Comparison of ENCODE assay signal across 18 mouse cellular contexts in genomic region chr11:72407574-72407973, GRCm38 (mm10). TPM values are rescaled to one million over a fixed set of nuclear protein-coding genes. Genes with fewer than 3 reads are reported as not detected.
A peak's percentile ranks its signal among the peaks of the same experiment; 100 is the strongest.
DNase-seq lines count a peak whose midpoint lies in the region; ATAC-seq lines count a peak whose summit lies in the region.
"Had no signal": no experiment of that assay in that cellular context is flagged by ENCODE, and none has a peak within 500 bp of the region (broad histone marks: within the 10 kb centered on the region; RNA-seq: fewer than 3 reads in every experiment).

No protein-coding gene starts in this region.

- H3K36me3 ChIP-seq in kidney, embryonic 16.5 days (ENCODE audit: insufficient read depth, low read length), result no peaks in the 10 kb centered on the region
- 0 out of 2 replicates have a peak, but pooled peaks cover 3% of the 10 kb centered on the region for H3K36me3 ChIP-seq in embryonic facial prominence, embryonic 10.5 days (replicated peaks)
- H3K36me3 ChIP-seq in heart, embryonic 15.5 days, result peaks cover 14% of the 10 kb centered on the region
- no peaks in the 10 kb centered on the region for H3K36me3 ChIP-seq in liver, embryonic 13.5 days
- no peaks in the 10 kb centered on the region for H3K36me3 ChIP-seq in hindbrain, embryonic 11.5 days (ENCODE audit: control insufficient read depth, insufficient read depth, low read length)
- no peaks in the 10 kb centered on the region for H3K36me3 ChIP-seq in hindbrain, embryonic 12.5 days
- H3K36me3 ChIP-seq: forebrain, embryonic 15.5 days had no signal

- no peak for DNase-seq in kidney, postnatal 14 days
- DNase-seq in embryonic facial prominence, embryonic 10.5 days (ENCODE audit: low spot score), result no peak
- DNase-seq in liver, embryonic 13.5 days, result no peak
- no peak for DNase-seq in hindbrain, embryonic 11.5 days (ENCODE audit: low spot score)
- no peak for DNase-seq in right cerebral cortex, postnatal 14 days
- DNase-seq: adrenal gland, postnatal 25 days; cerebellum, adult 11 months; kidney, postnatal 10 days had no signal

- 0 out of 2 replicates have a peak, but pooled peaks cover 4% of the 10 kb centered on the region for H3K27me3 ChIP-seq in kidney, embryonic 16.5 days (ENCODE audit: insufficient read depth, low read length)
- peaks cover 61% of the 10 kb centered on the region for H3K27me3 ChIP-seq in embryonic facial prominence, embryonic 10.5 days (replicated peaks; ENCODE audit: low read depth, poor library complexity, severe bottlenecking)
- no peaks in the 10 kb centered on the region for H3K27me3 ChIP-seq in heart, embryonic 15.5 days
- peaks cover 40% of the 10 kb centered on the region for H3K27me3 ChIP-seq in liver, embryonic 13.5 days
- peaks cover 3% of the 10 kb centered on the region for H3K27me3 ChIP-seq in hindbrain, embryonic 11.5 days (ENCODE audit: control insufficient read depth, insufficient read depth, low read length)
- peaks cover 47% of the 10 kb centered on the region for H3K27me3 ChIP-seq in hindbrain, embryonic 12.5 days
- H3K27me3 ChIP-seq: Patski had no signal

- no peak for ATAC-seq in kidney, embryonic 16.5 days (ENCODE audit: low FRiP score, low TSS enrichment)
- peak; percentile 82 for ATAC-seq in heart, embryonic 15.5 days (replicated peaks; ENCODE audit: insufficient number of reproducible peaks, insufficient read depth, low FRiP score, low read depth)
- ATAC-seq in liver, embryonic 13.5 days (ENCODE audit: low read depth), result no peak
- no peak for ATAC-seq in hindbrain, embryonic 11.5 days (ENCODE audit: low FRiP score)
- ATAC-seq in hindbrain, embryonic 12.5 days (ENCODE audit: low FRiP score), result no peak
- ATAC-seq: forebrain, embryonic 15.5 days; Patski had no signal

- H3K9me3 ChIP-seq in kidney, embryonic 16.5 days (ENCODE audit: low read length), result no peaks in the 10 kb centered on the region
- H3K9me3 ChIP-seq in embryonic facial prominence, embryonic 10.5 days, result no peaks in the 10 kb centered on the region
- no peaks in the 10 kb centered on the region for H3K9me3 ChIP-seq in heart, embryonic 15.5 days (replicated peaks)
- no peaks in the 10 kb centered on the region for H3K9me3 ChIP-seq in liver, embryonic 13.5 days (replicated peaks)
- H3K9me3 ChIP-seq in hindbrain, embryonic 11.5 days (ENCODE audit: control insufficient read depth, low read length), result no peaks in the 10 kb centered on the region
- H3K9me3 ChIP-seq in hindbrain, embryonic 12.5 days (replicated peaks), result no peaks in the 10 kb centered on the region
- H3K9me3 ChIP-seq: forebrain, embryonic 15.5 days had no signal

- peak overlapping the region; percentile 66 for H3K27ac ChIP-seq in kidney, embryonic 16.5 days (ENCODE audit: low read length)
- H3K27ac ChIP-seq in embryonic facial prominence, embryonic 10.5 days (replicated peaks), result no peak overlapping the region
- peak overlapping the region; percentile 95 for H3K27ac ChIP-seq in heart, embryonic 15.5 days
- no peak overlapping the region for H3K27ac ChIP-seq in liver, embryonic 13.5 days
- no peak overlapping the region for H3K27ac ChIP-seq in hindbrain, embryonic 11.5 days (ENCODE audit: low read depth, low read length)
- H3K27ac ChIP-seq in hindbrain, embryonic 12.5 days, result no peak overlapping the region
- H3K27ac ChIP-seq: forebrain, embryonic 15.5 days; macrophage had no signal

- H3K4me2 ChIP-seq in kidney, embryonic 16.5 days (replicated peaks; ENCODE audit: low read depth, low read length), result peak overlapping the region; percentile 93
- peak overlapping the region; percentile 77 for H3K4me2 ChIP-seq in heart, embryonic 15.5 days
- peak overlapping the region; percentile 35 for H3K4me2 ChIP-seq in liver, embryonic 13.5 days
- H3K4me2 ChIP-seq in hindbrain, embryonic 11.5 days (replicated peaks; ENCODE audit: low read depth, low read length), result no peak overlapping the region
- H3K4me2 ChIP-seq in hindbrain, embryonic 12.5 days (replicated peaks), result no peak overlapping the region
- H3K4me2 ChIP-seq: forebrain, embryonic 15.5 days had no signal

- peak overlapping the region; percentile 45; the same call in 1 of the 2 replicates for H3K9ac ChIP-seq in kidney, embryonic 16.5 days (replicated peaks; ENCODE audit: low read length)
- H3K9ac ChIP-seq in heart, embryonic 15.5 days, result 0 out of 2 replicates have a peak overlapping the region, but pooled peaks have one; percentile 85
- no peak overlapping the region for H3K9ac ChIP-seq in liver, embryonic 13.5 days
- no peak overlapping the region for H3K9ac ChIP-seq in hindbrain, embryonic 11.5 days (ENCODE audit: low read depth, low read length)
- no peak overlapping the region for H3K9ac ChIP-seq in hindbrain, embryonic 12.5 days
- H3K9ac ChIP-seq: forebrain, embryonic 15.5 days had no signal

- 23% methylated on average over 7 of the region's 7 CpGs for WGBS in kidney, embryonic 16.5 days
- 19% methylated on average over 7 of the region's 7 CpGs for WGBS in embryonic facial prominence, embryonic 10.5 days
- 8% methylated on average over 7 of the region's 7 CpGs for WGBS in heart, embryonic 15.5 days
- 6% methylated on average over 7 of the region's 7 CpGs for WGBS in liver, embryonic 13.5 days (ENCODE audit: insufficient replicate concordance)
- 17% methylated on average over 7 of the region's 7 CpGs for WGBS in hindbrain, embryonic 11.5 days
- 13% methylated on average over 7 of the region's 7 CpGs for WGBS in hindbrain, embryonic 12.5 days

- peaks cover 80% of the 10 kb centered on the region for H3K4me1 ChIP-seq in kidney, embryonic 16.5 days (ENCODE audit: insufficient read depth, low read length)
- H3K4me1 ChIP-seq in embryonic facial prominence, embryonic 10.5 days, result peaks cover 74% of the 10 kb centered on the region
- peaks cover 73% of the 10 kb centered on the region for H3K4me1 ChIP-seq in heart, embryonic 15.5 days (replicated peaks)
- H3K4me1 ChIP-seq in liver, embryonic 13.5 days (replicated peaks), result peaks cover 37% of the 10 kb centered on the region
- H3K4me1 ChIP-seq in hindbrain, embryonic 11.5 days (replicated peaks; ENCODE audit: control insufficient read depth, insufficient read depth, low read length), result no peaks in the 10 kb centered on the region; the same call in 1 of the 2 replicates
- peaks cover 27% of the 10 kb centered on the region for H3K4me1 ChIP-seq in hindbrain, embryonic 12.5 days

- peak overlapping the region; percentile 83 for H3K4me3 ChIP-seq in kidney, embryonic 16.5 days (ENCODE audit: low read length)
- peak overlapping the region; percentile 12; the same call in 1 of the 2 replicates for H3K4me3 ChIP-seq in embryonic facial prominence, embryonic 10.5 days
- peak overlapping the region; percentile 70 for H3K4me3 ChIP-seq in heart, embryonic 15.5 days
- H3K4me3 ChIP-seq in liver, embryonic 13.5 days (replicated peaks), result no peak overlapping the region
- no peak overlapping the region for H3K4me3 ChIP-seq in hindbrain, embryonic 11.5 days (ENCODE audit: low read depth, low read length)
- no peak overlapping the region for H3K4me3 ChIP-seq in hindbrain, embryonic 12.5 days
- H3K4me3 ChIP-seq: forebrain, embryonic 15.5 days had no signal

RNA-seq across cellular contexts. Expression of gene Smtnl2, which starts 3.9 kb away (rescaled TPM):
- 109 and 124 TPM in 2 replicates for polyA plus RNA-seq in kidney, embryonic 16.5 days (2015; fragmentation: Nextera tagmentation; extraction: Ambion mirVana)
- 16.4 and 16.6 TPM in 2 replicates for polyA plus RNA-seq in embryonic facial prominence, embryonic 10.5 days (2016; fragmentation: Nextera tagmentation; extraction: Ambion mirVana)
- polyA plus RNA-seq in heart, embryonic 15.5 days (2015; fragmentation: Nextera tagmentation; extraction: Ambion mirVana), result 114 and 133 TPM in 2 replicates
- polyA plus RNA-seq in liver, embryonic 13.5 days (2015; fragmentation: Nextera tagmentation; extraction: Ambion mirVana), result 5.4 and 5.5 TPM in 2 replicates
- 4.7 and 8.7 TPM in 2 replicates for polyA plus RNA-seq in hindbrain, embryonic 11.5 days (2014; fragmentation: Nextera tagmentation; extraction: Ambion mirVana)
- 14.5 and 15.3 TPM in 2 replicates for polyA plus RNA-seq in hindbrain, embryonic 12.5 days (2016; fragmentation: Nextera tagmentation; extraction: Ambion mirVana)
- polyA plus RNA-seq: macrophage had no signal

RNA-seq across cellular contexts. Expression of gene Ggt6, which starts 27.8 kb away (rescaled TPM):
- polyA plus RNA-seq in kidney, embryonic 16.5 days (2015; fragmentation: Nextera tagmentation; extraction: Ambion mirVana), result 1.6 and 2.2 TPM in 2 replicates
- 0.10 TPM in 1 of 2 replicates, not detected in the other for polyA plus RNA-seq in embryonic facial prominence, embryonic 10.5 days (2016; fragmentation: Nextera tagmentation; extraction: Ambion mirVana)
- polyA plus RNA-seq in heart, embryonic 15.5 days (2015; fragmentation: Nextera tagmentation; extraction: Ambion mirVana), result 0.15 TPM in 1 of 2 replicates, not detected in the other
- not detected in 2 replicates for polyA plus RNA-seq in liver, embryonic 13.5 days (2015; fragmentation: Nextera tagmentation; extraction: Ambion mirVana)
- polyA plus RNA-seq in hindbrain, embryonic 11.5 days (2014; fragmentation: Nextera tagmentation; extraction: Ambion mirVana), result not detected in 2 replicates
- polyA plus RNA-seq in hindbrain, embryonic 12.5 days (2016; fragmentation: Nextera tagmentation; extraction: Ambion mirVana), result 0.32 TPM in 1 of 2 replicates, not detected in the other
- polyA plus RNA-seq: C2C12; embryonic facial prominence, embryonic 11.5 days; forebrain, embryonic 15.5 days; macrophage; midbrain, postnatal 0 days had no signal

RNA-seq across cellular contexts. Expression of gene Mybbp1a, which starts 33.6 kb away (rescaled TPM):
- 175 and 177 TPM in 2 replicates for polyA plus RNA-seq in kidney, embryonic 16.5 days (2015; fragmentation: Nextera tagmentation; extraction: Ambion mirVana)
- polyA plus RNA-seq in embryonic facial prominence, embryonic 10.5 days (2016; fragmentation: Nextera tagmentation; extraction: Ambion mirVana), result 257 and 263 TPM in 2 replicates
- polyA plus RNA-seq in heart, embryonic 15.5 days (2015; fragmentation: Nextera tagmentation; extraction: Ambion mirVana), result 57.8 and 83.8 TPM in 2 replicates
- polyA plus RNA-seq in liver, embryonic 13.5 days (2015; fragmentation: Nextera tagmentation; extraction: Ambion mirVana), result 129 and 138 TPM in 2 replicates
- polyA plus RNA-seq in hindbrain, embryonic 11.5 days (2014; fragmentation: Nextera tagmentation; extraction: Ambion mirVana), result 112 and 145 TPM in 2 replicates
- 112 and 123 TPM in 2 replicates for polyA plus RNA-seq in hindbrain, embryonic 12.5 days (2016; fragmentation: Nextera tagmentation; extraction: Ambion mirVana)

RNA-seq across cellular contexts. Expression of gene Tekt1, which starts 45.3 kb away (rescaled TPM):
- polyA plus RNA-seq in kidney, embryonic 16.5 days (2015; fragmentation: Nextera tagmentation; extraction: Ambion mirVana), result 6.1 and 6.5 TPM in 2 replicates
- 6.3 and 7.2 TPM in 2 replicates for polyA plus RNA-seq in embryonic facial prominence, embryonic 10.5 days (2016; fragmentation: Nextera tagmentation; extraction: Ambion mirVana)
- 0.72 and 1.1 TPM in 2 replicates for polyA plus RNA-seq in heart, embryonic 15.5 days (2015; fragmentation: Nextera tagmentation; extraction: Ambion mirVana)
- not detected in 2 replicates for polyA plus RNA-seq in liver, embryonic 13.5 days (2015; fragmentation: Nextera tagmentation; extraction: Ambion mirVana)
- 8.7 and 8.9 TPM in 2 replicates for polyA plus RNA-seq in hindbrain, embryonic 11.5 days (2014; fragmentation: Nextera tagmentation; extraction: Ambion mirVana)
- 6.6 and 7.9 TPM in 2 replicates for polyA plus RNA-seq in hindbrain, embryonic 12.5 days (2016; fragmentation: Nextera tagmentation; extraction: Ambion mirVana)
- polyA plus RNA-seq: C2C12; macrophage; Patski; small intestine, adult 2 months had no signal

Comparison
In these comparisons a context has a peak if more than half of its experiments do, and no peak if none do; other contexts are left out.
1. H3K27ac ChIP-seq: peak in kidney, embryonic 16.5 days (single experiment) and heart, embryonic 15.5 days (single experiment); none in embryonic facial prominence, embryonic 10.5 days (single experiment), liver, embryonic 13.5 days (single experiment), hindbrain, embryonic 11.5 days (single experiment) and hindbrain, embryonic 12.5 days (single experiment).
2. H3K4me2 ChIP-seq: peak in kidney, embryonic 16.5 days (single experiment), heart, embryonic 15.5 days (single experiment) and liver, embryonic 13.5 days (single experiment); none in hindbrain, embryonic 11.5 days (single experiment) and hindbrain, embryonic 12.5 days (single experiment).
3. H3K4me3 ChIP-seq: peak in kidney, embryonic 16.5 days (single experiment), embryonic facial prominence, embryonic 10.5 days (single experiment) and heart, embryonic 15.5 days (single experiment); none in liver, embryonic 13.5 days (single experiment), hindbrain, embryonic 11.5 days (single experiment) and hindbrain, embryonic 12.5 days (single experiment).
4. H3K9ac ChIP-seq: peak in kidney, embryonic 16.5 days (single experiment) and heart, embryonic 15.5 days (single experiment); none in liver, embryonic 13.5 days (single experiment), hindbrain, embryonic 11.5 days (single experiment) and hindbrain, embryonic 12.5 days (single experiment).